Mouse (Mus musculus): ENCODE results near the gene Map1b. TPM values are rescaled to one million over a fixed set of nuclear protein-coding genes. Genes with fewer than 3 reads are reported as not detected.

The Map1b gene
- total RNA-seq, 2 experiments from 2014 or later, result 709 to 737 TPM

- no peak for TF ChIP-seq CTCF (conservative IDR thresholded peaks at IDR 0.05)
- Histone ChIP-seq H3K27ac (no peak overlapping the region), H3K4me3 (no peak overlapping the region)
- no peak for DNase-seq (ENCODE audit: low spot score in 2 of 2)
These were observed 83.0 kb downstream of the Map1b start for GRCm38 (mm10) chr13:99433068-99434008.

- no peak overlapping the region for H3K4me3 ChIP-seq
- no peak overlapping the region for H3K27ac ChIP-seq
- DNase-seq (ENCODE audit: low spot score in 2 of 2), result no peak
- no peak for TF ChIP-seq CTCF (conservative IDR thresholded peaks at IDR 0.05)
These were observed 92.8 kb downstream of the Map1b start for GRCm38 (mm10) chr13:99423581-99423980.

- no peak for DNase-seq (ENCODE audit: low spot score in 2 of 2)
- TF ChIP-seq CTCF (conservative IDR thresholded peaks at IDR 0.05), result no peak
- H3K27ac ChIP-seq, result no peak overlapping the region
- H3K4me3 ChIP-seq, result no peak overlapping the region
These were observed 99.7 kb downstream of the Map1b start for GRCm38 (mm10) chr13:99416601-99417000.

GRCm38 (mm10) chr13:99414352-99414742 is 102.0 kb downstream of the Map1b start:
- H3K4me3 ChIP-seq, result no peak overlapping the region
- H3K27ac ChIP-seq, result no peak overlapping the region
- DNase-seq (ENCODE audit: low spot score in 2 of 2), result no peak
- TF ChIP-seq CTCF (conservative IDR thresholded peaks at IDR 0.05), result no peak

GRCm38 (mm10) chr13:99413481-99414351 is 102.6 kb downstream of the Map1b start:
- no peak overlapping the region for H3K27ac ChIP-seq
- no peak for TF ChIP-seq CTCF (conservative IDR thresholded peaks at IDR 0.05)
- DNase-seq (ENCODE audit: low spot score in 2 of 2), result no peak
- no peak overlapping the region for H3K4me3 ChIP-seq

- Histone ChIP-seq H3K27ac (peak overlapping the region; percentile 51; the same call in 1 of the 2 replicates), H3K4me3 (no peak overlapping the region)
- no peak for DNase-seq (ENCODE audit: low spot score in 2 of 2)
- TF ChIP-seq CTCF (conservative IDR thresholded peaks at IDR 0.05), result no peak
These were observed 103.8 kb downstream of the Map1b start for GRCm38 (mm10) chr13:99412477-99413080.

GRCm38 (mm10) chr13:99411761-99412160 is 104.6 kb downstream of the Map1b start:
- no peak overlapping the region for H3K27ac ChIP-seq
- no peak overlapping the region for H3K4me3 ChIP-seq
- DNase-seq (ENCODE audit: low spot score in 2 of 2), result no peak
- TF ChIP-seq CTCF (conservative IDR thresholded peaks at IDR 0.05), result no peak

GRCm38 (mm10) chr13:99410611-99411515 is 105.5 kb downstream of the Map1b start:
- no peak overlapping the region for H3K27ac ChIP-seq
- no peak for TF ChIP-seq CTCF (conservative IDR thresholded peaks at IDR 0.05)
- DNase-seq (ENCODE audit: low spot score in 2 of 2), result no peak
- no peak overlapping the region for H3K4me3 ChIP-seq

- Histone ChIP-seq H3K4me3 (no peak overlapping the region), H3K27ac (no peak overlapping the region)
- TF ChIP-seq CTCF (conservative IDR thresholded peaks at IDR 0.05), result no peak
- no peak for DNase-seq (ENCODE audit: low spot score in 2 of 2)
These were observed 107.1 kb downstream of the Map1b start for GRCm38 (mm10) chr13:99409216-99409615.

GRCm38 (mm10) chr13:99399373-99399772 is 117.0 kb downstream of the Map1b start:
- no peak for TF ChIP-seq CTCF (conservative IDR thresholded peaks at IDR 0.05)
- no peak overlapping the region for H3K4me3 ChIP-seq
- no peak overlapping the region for H3K27ac ChIP-seq
- DNase-seq (ENCODE audit: low spot score in 2 of 2), result no peak

GRCm38 (mm10) chr13:99398149-99398701 is 118.1 kb downstream of the Map1b start:
- no peak for TF ChIP-seq CTCF (conservative IDR thresholded peaks at IDR 0.05)
- H3K4me3 ChIP-seq, result no peak overlapping the region
- peak overlapping the region; percentile 86 for H3K27ac ChIP-seq
- DNase-seq (ENCODE audit: low spot score in 2 of 2), result no peak
